13 mouse cellular contexts compared by ENCODE assay signal in the genomic region with DNA sequence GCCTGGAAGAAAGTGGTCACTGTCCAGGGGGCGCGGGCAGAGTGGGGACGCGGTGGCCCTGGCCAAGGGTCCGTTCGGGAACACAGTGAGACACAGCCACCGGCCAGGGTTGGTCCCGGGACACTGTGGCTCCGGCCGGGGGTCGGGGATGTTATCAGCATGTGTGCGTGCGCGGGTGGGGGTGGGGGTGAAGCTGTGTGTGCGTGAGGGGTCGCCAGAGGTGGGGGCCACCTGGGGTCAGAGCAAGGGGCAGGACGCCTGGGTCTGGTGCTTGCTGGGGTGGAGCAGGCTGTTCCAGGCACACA. TPM values are rescaled to one million over a fixed set of nuclear protein-coding genes. Genes with fewer than 3 reads are reported as not detected.
DNase-seq lines count a peak whose midpoint lies in the region; ATAC-seq and TF ChIP-seq lines count a peak whose summit lies in the region.
"Had no signal": no experiment of that assay in that cellular context is flagged by ENCODE, and none has a peak within 500 bp of the region (broad histone marks: within the 10 kb centered on the region; RNA-seq: fewer than 3 reads in every experiment).

No protein-coding gene starts in this region.

- peak overlapping the region; percentile 9 for H3K9ac ChIP-seq in kidney, embryonic 14.5 days (ENCODE audit: low read depth, low read length)
- no peak overlapping the region for H3K9ac ChIP-seq in embryonic facial prominence, embryonic 15.5 days
- peak overlapping the region; percentile 67 for H3K9ac ChIP-seq in intestine, embryonic 16.5 days (ENCODE audit: low read depth, low read length)
- H3K9ac ChIP-seq in midbrain, embryonic 16.5 days (ENCODE audit: low read depth, low read length), result no peak overlapping the region

- no peaks in the 10 kb centered on the region for H3K4me1 ChIP-seq in kidney, embryonic 14.5 days (ENCODE audit: control insufficient read depth, insufficient read depth, low read length)
- H3K4me1 ChIP-seq in kidney, adult 2 months (ENCODE audit: control insufficient read depth, insufficient read depth, low read length), result no peaks in the 10 kb centered on the region
- H3K4me1 ChIP-seq in embryonic facial prominence, embryonic 15.5 days, result peaks cover 16% of the 10 kb centered on the region; the same call in 1 of the 2 replicates
- H3K4me1 ChIP-seq in intestine, embryonic 16.5 days (ENCODE audit: control insufficient read depth, insufficient read depth, low read length), result 0 out of 2 replicates have a peak, but pooled peaks cover 3% of the 10 kb centered on the region
- peaks cover 3% of the 10 kb centered on the region; the same call in 1 of the 2 replicates for H3K4me1 ChIP-seq in midbrain, embryonic 16.5 days (ENCODE audit: control insufficient read depth, insufficient read depth, low read length)

- 0 out of 2 replicates have a peak, but pooled peaks have one; percentile 21 for ATAC-seq in kidney, embryonic 14.5 days (ENCODE audit: low FRiP score, low TSS enrichment)
- ATAC-seq in embryonic facial prominence, embryonic 15.5 days (ENCODE audit: insufficient number of reproducible peaks, low FRiP score, low TSS enrichment, low read depth), result no peak
- no peak for ATAC-seq in intestine, embryonic 16.5 days
- ATAC-seq in midbrain, embryonic 16.5 days, result no peak
- ATAC-seq: inflammation-experienced regulatory T-cells, adult 6 months had no signal

- peak overlapping the region; percentile 27 for H3K4me3 ChIP-seq in kidney, embryonic 14.5 days (ENCODE audit: low read length)
- no peak overlapping the region for H3K4me3 ChIP-seq in kidney, adult 2 months (ENCODE audit: insufficient read depth, low read depth, low read length)
- H3K4me3 ChIP-seq in embryonic facial prominence, embryonic 15.5 days (replicated peaks), result peak overlapping the region; percentile 17
- peak overlapping the region; percentile 41 for H3K4me3 ChIP-seq in intestine, embryonic 16.5 days (ENCODE audit: low read length)
- H3K4me3 ChIP-seq in midbrain, embryonic 16.5 days (ENCODE audit: low read depth, low read length), result peak overlapping the region; percentile 7; the same call in 1 of the 2 replicates

- no peak overlapping the region for H3K27ac ChIP-seq in kidney, embryonic 14.5 days (ENCODE audit: low read depth, low read length)
- H3K27ac ChIP-seq in kidney, adult 2 months (ENCODE audit: insufficient read depth, low read depth, low read length), result no peak overlapping the region
- no peak overlapping the region for H3K27ac ChIP-seq in embryonic facial prominence, embryonic 15.5 days (replicated peaks)
- no peak overlapping the region for H3K27ac ChIP-seq in intestine, embryonic 16.5 days (ENCODE audit: low read length)
- no peak overlapping the region for H3K27ac ChIP-seq in midbrain, embryonic 16.5 days (ENCODE audit: low read length)
- H3K27ac ChIP-seq: macrophage had no signal

- TF ChIP-seq CTCF in kidney, adult 2 months (conservative IDR thresholded peaks at IDR 0.05; ENCODE audit: insufficient read depth, insufficient read length, low read depth, low read length), result no peak

- H3K9me3 ChIP-seq in kidney, embryonic 14.5 days (ENCODE audit: control insufficient read depth, low read length), result no peaks in the 10 kb centered on the region
- H3K9me3 ChIP-seq in embryonic facial prominence, embryonic 15.5 days (replicated peaks), result no peaks in the 10 kb centered on the region
- no peaks in the 10 kb centered on the region for H3K9me3 ChIP-seq in intestine, embryonic 16.5 days (ENCODE audit: control insufficient read depth, low read length)
- H3K9me3 ChIP-seq in midbrain, embryonic 16.5 days (replicated peaks; ENCODE audit: control insufficient read depth, low read length, poor library complexity, severe bottlenecking), result no peaks in the 10 kb centered on the region

- H3K36me3 ChIP-seq in kidney, embryonic 14.5 days (ENCODE audit: control insufficient read depth, insufficient read depth, low read length), result no peaks in the 10 kb centered on the region
- no peaks in the 10 kb centered on the region for H3K36me3 ChIP-seq in kidney, adult 2 months (ENCODE audit: control insufficient read depth, insufficient read depth, low read length)
- H3K36me3 ChIP-seq in embryonic facial prominence, embryonic 15.5 days, result no peaks in the 10 kb centered on the region
- H3K36me3 ChIP-seq in intestine, embryonic 16.5 days (ENCODE audit: control insufficient read depth, insufficient read depth, low read length), result no peaks in the 10 kb centered on the region
- no peaks in the 10 kb centered on the region for H3K36me3 ChIP-seq in midbrain, embryonic 16.5 days (ENCODE audit: control insufficient read depth, insufficient read depth, low read length)

- DNase-seq in kidney, adult 2 months, result no peak
- DNase-seq in layer of hippocampus, postnatal 14 days (ENCODE audit: low spot score in 2 of 2), result no peak
- DNase-seq in thymus, adult 18-20 months, result no peak
- no peak for DNase-seq in ovary, postnatal 10 days (ENCODE audit: low spot score)
- DNase-seq: right cerebral cortex, postnatal 25 days had no signal

- peak overlapping the region; percentile 47 for H3K4me2 ChIP-seq in kidney, embryonic 14.5 days (replicated peaks; ENCODE audit: low read depth, low read length)
- peak overlapping the region; percentile 43 for H3K4me2 ChIP-seq in embryonic facial prominence, embryonic 15.5 days (replicated peaks)
- H3K4me2 ChIP-seq in intestine, embryonic 16.5 days (ENCODE audit: low read depth, low read length), result peak overlapping the region; percentile 64
- H3K4me2 ChIP-seq in midbrain, embryonic 16.5 days (ENCODE audit: low read length), result peak overlapping the region; percentile 47

- 0 out of 2 replicates have a peak, but pooled peaks cover 8% of the 10 kb centered on the region for H3K27me3 ChIP-seq in kidney, embryonic 14.5 days (ENCODE audit: control insufficient read depth, insufficient read depth, low read length)
- H3K27me3 ChIP-seq in kidney, adult 2 months (replicated peaks; ENCODE audit: control insufficient read depth, insufficient read depth, low read length), result no peaks in the 10 kb centered on the region
- peaks cover 22% of the 10 kb centered on the region for H3K27me3 ChIP-seq in embryonic facial prominence, embryonic 15.5 days
- peaks cover 11% of the 10 kb centered on the region for H3K27me3 ChIP-seq in intestine, embryonic 16.5 days (replicated peaks; ENCODE audit: control insufficient read depth, insufficient read depth, low read length)
- H3K27me3 ChIP-seq in midbrain, embryonic 16.5 days (ENCODE audit: control insufficient read depth, insufficient read depth, low read depth, low read length), result peaks cover 9% of the 10 kb centered on the region

- WGBS in kidney, embryonic 14.5 days, result 3% methylated on average over 17 of the region's 17 CpGs
- 6% methylated on average over 17 of the region's 17 CpGs for WGBS in kidney, adult 2 months
- 2% methylated on average over 17 of the region's 17 CpGs for WGBS in embryonic facial prominence, embryonic 15.5 days
- WGBS in intestine, embryonic 16.5 days, result 3% methylated on average over 17 of the region's 17 CpGs
- 2% methylated on average over 17 of the region's 17 CpGs for WGBS in midbrain, embryonic 16.5 days

- no peak for TF ChIP-seq POLR2A in kidney, adult 2 months (IDR thresholded peaks at IDR 0.05; ENCODE audit: low read depth, low read length)

RNA-seq across cellular contexts. Expression of gene Zan, which starts 8.9 kb away (rescaled TPM):
- 0.17 and 0.60 TPM in 2 replicates for polyA plus RNA-seq in kidney, embryonic 14.5 days (2014; fragmentation: Nextera tagmentation; extraction: Ambion mirVana)
- polyA plus RNA-seq in kidney, adult 2 months (2012; rRNA removed), result 0.16 and 0.19 TPM in 2 replicates
- 0.21 and 0.23 TPM in 2 replicates for polyA plus RNA-seq in embryonic facial prominence, embryonic 15.5 days (2015; fragmentation: Nextera tagmentation; extraction: Ambion mirVana)
- polyA plus RNA-seq in intestine, embryonic 16.5 days (2015; fragmentation: Nextera tagmentation; extraction: Ambion mirVana), result 0.89 and 0.92 TPM in 2 replicates
- polyA plus RNA-seq in midbrain, embryonic 16.5 days (2015; fragmentation: Nextera tagmentation; extraction: Ambion mirVana), result 0.12 and 0.18 TPM in 2 replicates
- under 1 TPM; 0.21 to 0.57 TPM for total RNA-seq in layer of hippocampus, postnatal 14 days (2021)
- polyA plus RNA-seq: macrophage had no signal

RNA-seq across cellular contexts. Expression of gene Pop7, which starts 16.5 kb away (rescaled TPM):
- 57.8 and 69.5 TPM in 2 replicates for polyA plus RNA-seq in kidney, embryonic 14.5 days (2014; fragmentation: Nextera tagmentation; extraction: Ambion mirVana)
- 38.9 and 39.1 TPM in 2 replicates for polyA plus RNA-seq in kidney, adult 2 months (2012; rRNA removed)
- 45.1 and 45.9 TPM in 2 replicates for polyA plus RNA-seq in embryonic facial prominence, embryonic 15.5 days (2015; fragmentation: Nextera tagmentation; extraction: Ambion mirVana)
- 58.6 and 62.1 TPM in 2 replicates for polyA plus RNA-seq in intestine, embryonic 16.5 days (2015; fragmentation: Nextera tagmentation; extraction: Ambion mirVana)
- polyA plus RNA-seq in midbrain, embryonic 16.5 days (2015; fragmentation: Nextera tagmentation; extraction: Ambion mirVana), result 76.3 and 80.5 TPM in 2 replicates
- total RNA-seq in layer of hippocampus, postnatal 14 days (2021), result 10 to 100 TPM; 32.9 to 37.1 TPM

RNA-seq across cellular contexts. Expression of gene Gigyf1, which starts 32.5 kb away (rescaled TPM):
- polyA plus RNA-seq in kidney, embryonic 14.5 days (2014; fragmentation: Nextera tagmentation; extraction: Ambion mirVana), result 16.0 and 18.6 TPM in 2 replicates
- 24.4 and 26.9 TPM in 2 replicates for polyA plus RNA-seq in kidney, adult 2 months (2012; rRNA removed)
- 12.7 and 15.5 TPM in 2 replicates for polyA plus RNA-seq in embryonic facial prominence, embryonic 15.5 days (2015; fragmentation: Nextera tagmentation; extraction: Ambion mirVana)
- 7.4 and 7.8 TPM in 2 replicates for polyA plus RNA-seq in intestine, embryonic 16.5 days (2015; fragmentation: Nextera tagmentation; extraction: Ambion mirVana)
- 19.3 and 19.4 TPM in 2 replicates for polyA plus RNA-seq in midbrain, embryonic 16.5 days (2015; fragmentation: Nextera tagmentation; extraction: Ambion mirVana)
- total RNA-seq in layer of hippocampus, postnatal 14 days (2021), result 10 to 100 TPM; 40.5 to 48.8 TPM

RNA-seq across cellular contexts. Expression of gene Epo, which starts 47.2 kb away (rescaled TPM):
- not detected in 2 replicates for polyA plus RNA-seq in kidney, embryonic 14.5 days (2014; fragmentation: Nextera tagmentation; extraction: Ambion mirVana)
- 0.38 TPM in 1 of 2 replicates, not detected in the other for polyA plus RNA-seq in kidney, adult 2 months (2012; rRNA removed)
- not detected in 2 replicates for polyA plus RNA-seq in embryonic facial prominence, embryonic 15.5 days (2015; fragmentation: Nextera tagmentation; extraction: Ambion mirVana)
- polyA plus RNA-seq in intestine, embryonic 16.5 days (2015; fragmentation: Nextera tagmentation; extraction: Ambion mirVana), result 0.20 and 0.40 TPM in 2 replicates
- not detected in 2 replicates for polyA plus RNA-seq in midbrain, embryonic 16.5 days (2015; fragmentation: Nextera tagmentation; extraction: Ambion mirVana)
- not detected for total RNA-seq in layer of hippocampus, postnatal 14 days (2021)
- total RNA-seq: adrenal gland, postnatal 4 days; CH12.LX had no signal
- polyA plus RNA-seq: inflammation-experienced regulatory T-cells, adult 6 months; macrophage had no signal

RNA-seq across cellular contexts. Expression of gene Gnb2, which starts 47.5 kb away (rescaled TPM):
- polyA plus RNA-seq in kidney, embryonic 14.5 days (2014; fragmentation: Nextera tagmentation; extraction: Ambion mirVana), result 427 and 433 TPM in 2 replicates
- polyA plus RNA-seq in kidney, adult 2 months (2012; rRNA removed), result 645 and 701 TPM in 2 replicates
- polyA plus RNA-seq in embryonic facial prominence, embryonic 15.5 days (2015; fragmentation: Nextera tagmentation; extraction: Ambion mirVana), result 442 and 451 TPM in 2 replicates
- polyA plus RNA-seq in intestine, embryonic 16.5 days (2015; fragmentation: Nextera tagmentation; extraction: Ambion mirVana), result 354 and 363 TPM in 2 replicates
- polyA plus RNA-seq in midbrain, embryonic 16.5 days (2015; fragmentation: Nextera tagmentation; extraction: Ambion mirVana), result 496 and 512 TPM in 2 replicates
- 100 to 1,000 TPM; 704 to 770 TPM for total RNA-seq in layer of hippocampus, postnatal 14 days (2021)

Comparison
In these comparisons a context has a peak if more than half of its experiments do, and no peak if none do; other contexts are left out.
1. H3K9ac ChIP-seq: peak in kidney, embryonic 14.5 days (single experiment) and intestine, embryonic 16.5 days (single experiment); none in embryonic facial prominence, embryonic 15.5 days (single experiment) and midbrain, embryonic 16.5 days (single experiment).
2. Peak in every context shown above with its lines, with median percentiles within 50 percentile points of each other: H3K4me2 ChIP-seq.